Mouse (Mus musculus) cerebellum, adult 2 months (tissue): Measurements from ENCODE around the gene Srm.

Source experiments
- CTCF ChIP-seq: fragments of 200-500 bp; IDR thresholded peaks from 2 replicates; pipeline ENCODE4 v1.5.1; 2011; ENCODE audit warnings: low read depth, mild to moderate bottlenecking, control low read depth, low read length, moderate library complexity, borderline replicate concordance; ENCODE audit not compliant: insufficient read depth
- POLR2A ChIP-seq: fragments of 200-500 bp; IDR thresholded peaks from 2 replicates; pipeline ENCODE4 v1.6.1; 2011; ENCODE audit warnings: low read length, control low read depth, borderline replicate concordance; ENCODE audit not compliant: insufficient read depth

- TF ChIP-seq POLR2A (no peak), CTCF (no peak)
Measured at GRCm38 (mm10) chr4:148641121-148641520, 49.8 kb downstream of the Srm start.
